Mouse (Mus musculus): ENCODE measurements around the gene Pkp4.

- TF ChIP-seq CTCF (IDR thresholded peaks at IDR 0.05; ENCODE audit: low read depth) (no peak), EP300 (IDR thresholded peaks at IDR 0.05; ENCODE audit: low read depth) (no peak)
These were observed 184.0 kb downstream of the Pkp4 start for GRCm38 (mm10) chr2:59344699-59345098.

All from liver, postnatal 0 days (tissue).